ENCODE assay signal across 20 mouse cellular contexts in the genomic region with DNA sequence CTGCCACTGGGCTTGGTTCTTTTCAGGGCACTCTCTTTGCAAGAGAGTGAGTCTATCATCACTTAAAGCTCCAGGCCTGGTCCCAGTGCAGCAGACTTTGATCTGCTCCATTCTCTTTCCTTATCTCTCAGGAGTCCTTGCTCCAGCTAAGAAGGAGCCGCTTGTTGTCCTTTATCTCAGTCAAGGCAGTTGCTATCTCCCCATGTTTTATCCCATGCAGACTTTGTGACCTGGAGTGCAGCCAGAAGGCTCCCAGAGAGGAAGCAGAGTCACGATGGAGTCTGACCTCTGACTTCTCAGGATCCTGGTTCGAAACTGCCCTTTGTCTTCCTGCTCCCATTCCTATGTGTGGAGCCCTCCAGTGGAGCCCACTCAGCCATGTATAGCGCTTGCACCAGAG. TPM values are rescaled to one million over a fixed set of nuclear protein-coding genes. Genes with fewer than 3 reads are reported as not detected.
DNase-seq lines count a peak whose midpoint lies in the region; ATAC-seq and TF ChIP-seq lines count a peak whose summit lies in the region.
"Had no signal": no experiment of that assay in that cellular context is flagged by ENCODE, and none has a peak within 500 bp of the region (broad histone marks: within the 10 kb centered on the region; RNA-seq: fewer than 3 reads in every experiment).

No protein-coding gene starts in this region.

- peak; percentile 54; the same call in 1 of the 2 replicates for ATAC-seq in common myeloid progenitor, adult 5-6 weeks (replicated peaks; ENCODE audit: low read depth, poor library complexity, severe bottlenecking)
- peak; percentile 52 for ATAC-seq in liver, embryonic 15.5 days (ENCODE audit: insufficient read depth)
- ATAC-seq in forebrain, embryonic 16.5 days = no peak
- ATAC-seq: CD4-positive, CD25-positive, alpha-beta regulatory T cell, adult 4 months; midbrain, embryonic 16.5 days had no signal

- H3K4me1 ChIP-seq in liver, embryonic 15.5 days (replicated peaks) = peaks cover 12% of the 10 kb centered on the region; the same call in 1 of the 2 replicates
- no peaks in the 10 kb centered on the region for H3K4me1 ChIP-seq in forebrain, embryonic 16.5 days (replicated peaks; ENCODE audit: control insufficient read depth, insufficient read depth, low read length)
- H3K4me1 ChIP-seq: forebrain, embryonic 10.5 days; hindbrain, embryonic 12.5 days had no signal

- H3K9ac ChIP-seq in liver, embryonic 15.5 days = no peak overlapping the region
- H3K9ac ChIP-seq in forebrain, embryonic 16.5 days (replicated peaks; ENCODE audit: low read depth, low read length) = no peak overlapping the region
- H3K9ac ChIP-seq: hindbrain, embryonic 12.5 days; limb, embryonic 13.5 days had no signal

- DNase-seq in adrenal gland, adult (ENCODE audit: inconsistent age in 2 of 2, low spot score in 1 of 2) = peak; percentile 27 to 47
- DNase-seq in adrenal gland, adult 8-10 months = no peak
- peak; percentile 24 to 50 for DNase-seq in kidney, postnatal 36 days
- no peak for DNase-seq in kidney, postnatal 4 days
- no peak for DNase-seq in layer of hippocampus, adult 2 months (ENCODE audit: low spot score in 2 of 2)
- DNase-seq: cerebellum, adult 9-11 months; lung, postnatal 10 days; right cerebral cortex, postnatal 14 days; thymus, adult 18-20 months had no signal

- 38% methylated on average over 4 of the region's 4 CpGs for WGBS in liver, embryonic 15.5 days (ENCODE audit: insufficient replicate concordance)
- WGBS in forebrain, embryonic 16.5 days = 85% methylated on average over 4 of the region's 4 CpGs

- no peaks in the 10 kb centered on the region for H3K27me3 ChIP-seq in liver, embryonic 15.5 days
- no peaks in the 10 kb centered on the region for H3K27me3 ChIP-seq in forebrain, embryonic 16.5 days (replicated peaks; ENCODE audit: control insufficient read depth, insufficient read depth, low read length)
- H3K27me3 ChIP-seq: hindbrain, embryonic 12.5 days; limb, embryonic 13.5 days had no signal

- no peak overlapping the region for H3K4me3 ChIP-seq in liver, embryonic 15.5 days (replicated peaks)
- H3K4me3 ChIP-seq in forebrain, embryonic 16.5 days (replicated peaks; ENCODE audit: low read length) = no peak overlapping the region
- H3K4me3 ChIP-seq in layer of hippocampus, adult 2 months = no peak overlapping the region
- H3K4me3 ChIP-seq: forebrain, embryonic 10.5 days; hindbrain, embryonic 12.5 days; left cerebral cortex, adult 2 months; limb, embryonic 13.5 days; megakaryocyte, embryonic 14.5 days had no signal

- no peaks in the 10 kb centered on the region for H3K9me3 ChIP-seq in liver, embryonic 15.5 days (replicated peaks)
- H3K9me3 ChIP-seq in forebrain, embryonic 16.5 days (ENCODE audit: control insufficient read depth, low read length) = no peaks in the 10 kb centered on the region
- H3K9me3 ChIP-seq: forebrain, embryonic 10.5 days; G1E; hindbrain, embryonic 12.5 days; limb, embryonic 13.5 days; megakaryocyte, embryonic 14.5 days had no signal

- H3K4me2 ChIP-seq in liver, embryonic 15.5 days = no peak overlapping the region
- no peak overlapping the region for H3K4me2 ChIP-seq in forebrain, embryonic 16.5 days (ENCODE audit: low read length)
- H3K4me2 ChIP-seq: hindbrain, embryonic 12.5 days; limb, embryonic 13.5 days had no signal

- no peak for TF ChIP-seq CTCF in layer of hippocampus, adult 2 months (conservative IDR thresholded peaks at IDR 0.05)

- H3K36me3 ChIP-seq in liver, embryonic 15.5 days (replicated peaks) = no peaks in the 10 kb centered on the region
- no peaks in the 10 kb centered on the region for H3K36me3 ChIP-seq in forebrain, embryonic 16.5 days (ENCODE audit: control insufficient read depth, insufficient read depth)
- H3K36me3 ChIP-seq: forebrain, embryonic 10.5 days; G1E; hindbrain, embryonic 12.5 days; limb, embryonic 13.5 days had no signal

- no peak overlapping the region for H3K27ac ChIP-seq in liver, embryonic 15.5 days (replicated peaks)
- no peak overlapping the region for H3K27ac ChIP-seq in forebrain, embryonic 16.5 days (ENCODE audit: low read length)
- no peak overlapping the region for H3K27ac ChIP-seq in layer of hippocampus, adult 2 months
- H3K27ac ChIP-seq: forebrain, embryonic 10.5 days; hindbrain, embryonic 12.5 days; left cerebral cortex, adult 2 months; limb, embryonic 13.5 days had no signal

RNA-seq across cellular contexts. Expression of a gene that starts 4.8 kb away (rescaled TPM):
- total RNA-seq in adrenal gland, adult 8-10 months (2022) = 1 to 10 TPM; 1.6 to 3.4 (median 2.8) TPM
- total RNA-seq in common myeloid progenitor, adult 5-6 weeks (2017) = not detected in 2 replicates
- polyA plus RNA-seq in liver, embryonic 15.5 days (2015; fragmentation: Nextera tagmentation; extraction: Ambion mirVana) = 0.17 and 0.23 TPM in 2 replicates
- polyA plus RNA-seq in forebrain, embryonic 16.5 days (2015; fragmentation: Nextera tagmentation; extraction: Ambion mirVana) = 1.0 and 1.6 TPM in 2 replicates
- under 1 TPM; 0.38 to 0.44 TPM for total RNA-seq in layer of hippocampus, adult 2 months (2021)
- total RNA-seq: G1E had no signal
- polyA plus RNA-seq: CD4-positive, CD25-positive, alpha-beta regulatory T cell, adult 4 months; forebrain, embryonic 10.5 days; G1E had no signal

RNA-seq across cellular contexts. Expression of a gene that starts 13.2 kb away (rescaled TPM):
- total RNA-seq in adrenal gland, adult 8-10 months (2022) = under 1 TPM; 0.17 to 0.49 (median 0.45) TPM
- not detected in 2 replicates for total RNA-seq in common myeloid progenitor, adult 5-6 weeks (2017)
- polyA plus RNA-seq in liver, embryonic 15.5 days (2015; fragmentation: Nextera tagmentation; extraction: Ambion mirVana) = 0.06 and 0.07 TPM in 2 replicates
- polyA plus RNA-seq in forebrain, embryonic 16.5 days (2015; fragmentation: Nextera tagmentation; extraction: Ambion mirVana) = 4.6 and 5.6 TPM in 2 replicates
- 1 to 10 TPM; 4.0 to 6.2 TPM for total RNA-seq in layer of hippocampus, adult 2 months (2021)
- polyA plus RNA-seq: G1E had no signal

Comparison
In these comparisons a context has a peak if more than half of its experiments do, and no peak if none do; other contexts are left out.
1. DNase-seq: peak in adrenal gland, adult (2 of 2) and kidney, postnatal 36 days (2 of 2); none in adrenal gland, adult 8-10 months (single experiment), kidney, postnatal 4 days (0 of 2) and layer of hippocampus, adult 2 months (0 of 2).